Mouse (Mus musculus) stomach, embryonic 14.5 days (tissue): ENCODE data around the gene Ppp1r27. TPM values are rescaled to one million over a fixed set of nuclear protein-coding genes. Genes with fewer than 3 reads are reported as not detected.
"Not testable (repeated sequence)": the region's sequence is repeated elsewhere in the genome, so short reads cannot be mapped to it uniquely, and the experiment has no call there.

Experiments used
- ATAC-seq: fragments of 200-750 bp; cut with Nextera tagmentation; 2 replicates; pipeline ENCODE4 v1.8.0; 2017; ENCODE audit warnings: low read depth, moderate TSS enrichment; ENCODE audit not compliant: insufficient number of reproducible peaks, insufficient read depth, low FRiP score
- H3K27ac ChIP-seq: fragments of 300-500 bp; sonication (generic); 2 replicates; pipeline ENCODE4 v1.5.1; 2014; ENCODE audit warnings: mild to moderate bottlenecking, low read length, moderate library complexity, mixed read lengths
- H3K27me3 ChIP-seq: fragments of 300-500 bp; sonication (generic); 2 replicates; pipeline ENCODE4 v1.6.1; 2014; ENCODE audit warnings: low read length, control low read depth, mixed read lengths; ENCODE audit not compliant: control insufficient read depth, insufficient read depth
- H3K36me3 ChIP-seq: fragments of 300-500 bp; sonication (generic); 2 replicates; pipeline ENCODE4 v1.6.1; 2014; ENCODE audit warnings: mild to moderate bottlenecking, control low read depth, low read length, moderate library complexity, mixed read lengths; ENCODE audit not compliant: control insufficient read depth, insufficient read depth
- H3K4me1 ChIP-seq: fragments of 300-500 bp; sonication (generic); 2 replicates; pipeline ENCODE4 v1.6.1; 2014; ENCODE audit warnings: low read length, control low read depth, mixed read lengths; ENCODE audit not compliant: control insufficient read depth, insufficient read depth
- H3K4me2 ChIP-seq: fragments of 300-500 bp; sonication (generic); replicated peaks from 2 replicates; pipeline ENCODE4 v1.6.1; 2014; ENCODE audit warnings: low read depth, low read length, control low read depth
- H3K4me3 ChIP-seq: fragments of 300-500 bp; sonication (generic); 2 replicates; pipeline ENCODE4 v1.5.1; 2014; ENCODE audit warnings: low read depth, low read length, control low read depth
- H3K9ac ChIP-seq: fragments of 300-500 bp; sonication (generic); replicated peaks from 2 replicates; pipeline ENCODE4 v1.6.1; 2014; ENCODE audit warnings: low read depth, mild to moderate bottlenecking, control low read depth, low read length, moderate library complexity, mixed read lengths
- H3K9me3 ChIP-seq: fragments of 300-500 bp; sonication (generic); 2 replicates; pipeline ENCODE4 v1.6.1; 2016; ENCODE audit warnings: low read depth, low read length, control low read depth; ENCODE audit not compliant: control insufficient read depth
- WGBS: fragments of 180-500 bp; shearing (Covaris S2); extraction: QIAGEN DNeasy Blood & Tissue Kit; methylation state at CpG from one replicate; pipeline ENCODE4 v1.1.7; 2014; 5-methylcytosine and 5-hydroxymethylcytosine counted together
- polyA plus RNA-seq: library from polyadenylated mRNA; unstranded; fragments of >200 nt; fragmentation: Nextera tagmentation; extraction: Ambion mirVana; gene quantifications from 2 replicates; pipeline ENCODE4 v1.2.1, GENCODE M21; 2014

The Ppp1r27 gene
- polyA plus RNA-seq, 1 experiment from 2014 or later: not detected

DNA sequence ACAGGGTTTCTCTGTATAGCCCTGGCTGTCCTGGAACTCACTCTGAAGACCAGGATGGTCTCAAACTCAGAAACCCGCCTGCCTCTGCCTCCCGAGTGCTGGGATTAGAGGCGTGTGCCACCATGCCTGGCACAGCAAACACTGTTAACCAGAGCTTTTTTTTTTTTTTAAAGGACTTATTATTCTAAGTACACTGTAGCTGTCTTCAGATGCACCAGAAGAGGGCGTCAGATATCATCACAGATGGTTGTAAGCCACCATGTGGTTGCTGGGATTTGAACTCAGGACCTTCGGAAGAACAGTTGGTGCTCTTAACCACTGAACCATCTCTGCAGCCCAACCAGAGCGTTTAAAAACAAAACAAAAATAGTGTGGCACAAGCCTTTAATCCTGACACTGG is 7.9 kb upstream of the Ppp1r27 start:
- ATAC-seq, H3K9me3 ChIP-seq, H3K4me3 ChIP-seq, H3K27me3 ChIP-seq, H3K4me1 ChIP-seq, H3K27ac ChIP-seq, H3K4me2 ChIP-seq, H3K9ac ChIP-seq: not testable (repeated sequence)
- WGBS: 83% methylated on average over 6 of the region's 6 CpGs
- peaks cover 47% of the 10 kb centered on the region for H3K36me3 ChIP-seq

DNA sequence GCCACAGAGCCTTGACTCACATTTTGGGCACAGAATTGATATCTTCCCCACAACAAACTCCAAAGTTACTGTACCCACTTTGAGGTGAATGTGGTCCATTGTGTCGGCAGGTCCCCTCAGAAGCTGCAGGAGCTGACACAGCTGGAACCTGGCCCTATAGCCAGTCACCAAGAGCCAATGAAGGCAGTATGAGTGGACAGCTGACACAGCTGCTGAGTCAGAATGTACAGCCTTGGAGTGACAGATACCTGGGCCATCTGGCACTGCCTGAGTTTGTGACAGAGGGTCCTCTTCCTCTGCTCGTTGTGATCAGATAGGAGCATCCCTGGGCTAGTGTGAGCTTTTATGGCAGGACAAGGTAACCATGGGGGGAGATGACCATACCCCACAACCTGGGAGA is 4.3 kb upstream of the Ppp1r27 start:
- no peaks in the 10 kb centered on the region for H3K9me3 ChIP-seq
- H3K9ac ChIP-seq: no peak overlapping the region
- WGBS: 74% methylated on average over 2 of the region's 2 CpGs
- no peak overlapping the region for H3K4me2 ChIP-seq
- H3K36me3 ChIP-seq: peaks cover 12% of the 10 kb centered on the region
- no peaks in the 10 kb centered on the region for H3K27me3 ChIP-seq
- no peak overlapping the region for H3K4me3 ChIP-seq
- H3K27ac ChIP-seq: no peak overlapping the region
- no peak for ATAC-seq
- H3K4me1 ChIP-seq: peaks cover 2% of the 10 kb centered on the region; the same call in 1 of the 2 replicates

DNA sequence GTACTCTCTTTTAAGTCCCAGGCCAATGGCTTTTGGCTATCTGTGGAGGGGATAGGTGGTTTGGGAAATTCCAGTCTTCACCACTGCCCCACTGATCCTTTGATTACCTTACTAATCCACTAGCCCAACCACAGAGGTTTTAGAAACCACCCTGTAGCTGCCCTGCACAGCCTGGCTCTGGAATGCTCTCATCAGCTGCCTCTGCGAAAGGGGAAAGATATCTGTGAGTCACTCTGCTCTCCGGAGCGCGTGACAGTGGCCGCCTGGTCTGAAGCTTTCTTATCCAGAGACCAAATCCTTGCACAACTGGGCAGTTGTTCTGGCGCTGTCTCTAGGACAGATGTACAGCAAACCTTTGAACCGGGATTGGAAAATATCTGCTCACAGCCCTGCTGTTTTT is 3.9 kb upstream of the Ppp1r27 start:
- H3K4me1 ChIP-seq: peaks cover 6% of the 10 kb centered on the region; the same call in 1 of the 2 replicates
- H3K9ac ChIP-seq: no peak overlapping the region
- H3K4me2 ChIP-seq: no peak overlapping the region
- peaks cover 7% of the 10 kb centered on the region; the same call in 1 of the 2 replicates for H3K36me3 ChIP-seq
- no peak overlapping the region for H3K27ac ChIP-seq
- H3K27me3 ChIP-seq: no peaks in the 10 kb centered on the region
- H3K4me3 ChIP-seq: no peak overlapping the region
- no peak for ATAC-seq
- H3K9me3 ChIP-seq: no peaks in the 10 kb centered on the region
- 72% methylated on average over 7 of the region's 7 CpGs for WGBS

DNA sequence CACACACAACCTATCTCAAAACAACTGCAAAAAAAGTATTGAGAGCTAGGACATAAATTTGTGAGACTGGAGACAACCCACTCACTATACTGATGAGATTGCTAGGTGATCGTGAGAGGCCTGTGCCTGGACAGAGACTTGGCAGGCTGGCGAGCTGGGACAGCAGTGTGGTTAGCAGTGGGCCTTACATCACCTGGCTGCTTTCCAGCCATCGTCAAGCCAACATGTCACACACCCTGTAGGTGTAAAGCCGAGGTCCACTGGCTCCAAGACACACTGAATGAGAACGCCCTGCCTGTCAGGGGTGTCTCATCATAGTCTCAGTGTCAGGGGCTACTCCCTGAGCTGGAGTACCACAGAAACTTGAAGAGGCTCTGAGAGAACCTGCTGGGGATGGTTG is 1.8 kb upstream of the Ppp1r27 start:
- no peak overlapping the region for H3K4me2 ChIP-seq
- H3K4me1 ChIP-seq: peaks cover 17% of the 10 kb centered on the region
- no peak overlapping the region for H3K9ac ChIP-seq
- H3K4me3 ChIP-seq: no peak overlapping the region
- ATAC-seq: no peak
- H3K27me3 ChIP-seq: no peaks in the 10 kb centered on the region
- H3K27ac ChIP-seq: no peak overlapping the region
- WGBS: 80% methylated on average over 5 of the region's 5 CpGs
- no peaks in the 10 kb centered on the region for H3K36me3 ChIP-seq
- no peaks in the 10 kb centered on the region for H3K9me3 ChIP-seq

DNA sequence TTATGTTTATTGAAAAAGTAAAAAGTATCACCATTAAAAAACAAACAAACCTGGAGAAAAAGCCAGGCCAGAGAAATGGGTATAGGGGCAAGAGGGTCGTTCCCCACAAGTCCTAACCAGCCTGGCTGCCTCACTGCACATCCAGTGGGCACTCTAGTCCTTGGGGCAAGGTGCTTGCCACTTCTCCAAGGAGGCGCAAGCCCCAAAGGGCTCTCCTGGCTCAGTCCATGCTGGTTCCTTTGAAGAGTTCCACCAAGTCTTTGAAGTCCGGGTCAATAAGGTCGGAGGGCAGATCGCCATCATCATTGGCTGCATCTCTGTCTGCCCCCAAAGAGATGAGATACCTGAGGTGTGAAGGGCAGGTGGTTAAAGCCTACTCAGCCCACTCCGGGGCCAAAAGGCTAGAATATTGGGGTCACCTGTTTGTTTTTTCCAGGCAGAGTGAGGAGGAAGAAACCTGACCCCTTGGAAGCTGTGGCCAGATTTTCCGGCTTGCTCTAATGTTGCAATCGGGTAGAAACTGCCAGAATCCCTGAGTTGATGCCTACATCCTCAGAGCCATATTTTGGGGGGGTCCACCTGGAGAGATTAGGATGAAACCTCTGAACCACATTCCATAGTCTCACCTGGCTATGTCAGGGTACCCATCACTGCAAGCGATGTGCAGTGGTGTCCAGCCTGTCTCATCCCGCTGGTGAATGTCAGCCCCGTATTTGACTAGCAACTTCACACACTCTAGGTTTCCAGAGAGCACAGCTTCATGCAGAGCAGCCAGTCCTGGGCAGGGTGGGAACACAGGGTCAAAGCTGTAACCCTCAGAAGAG is 734 bp downstream of the Ppp1r27 start:
- Histone ChIP-seq H3K4me3 (peak overlapping the region; percentile 96), H3K4me2 (peak overlapping the region; percentile 95), H3K9ac (peak overlapping the region; percentile 99), H3K9me3 (no peaks in the 10 kb centered on the region), H3K4me1 (peaks cover 22% of the 10 kb centered on the region), H3K27ac (peak overlapping the region; percentile 97; the same call in 1 of the 2 replicates), H3K36me3 (no peaks in the 10 kb centered on the region; the same call in 1 of the 2 replicates), H3K27me3 (no peaks in the 10 kb centered on the region)
- ATAC-seq: 0 out of 2 replicates have a peak, but pooled peaks have one; percentile 24
- WGBS: 65% methylated on average over 11 of the region's 11 CpGs

DNA sequence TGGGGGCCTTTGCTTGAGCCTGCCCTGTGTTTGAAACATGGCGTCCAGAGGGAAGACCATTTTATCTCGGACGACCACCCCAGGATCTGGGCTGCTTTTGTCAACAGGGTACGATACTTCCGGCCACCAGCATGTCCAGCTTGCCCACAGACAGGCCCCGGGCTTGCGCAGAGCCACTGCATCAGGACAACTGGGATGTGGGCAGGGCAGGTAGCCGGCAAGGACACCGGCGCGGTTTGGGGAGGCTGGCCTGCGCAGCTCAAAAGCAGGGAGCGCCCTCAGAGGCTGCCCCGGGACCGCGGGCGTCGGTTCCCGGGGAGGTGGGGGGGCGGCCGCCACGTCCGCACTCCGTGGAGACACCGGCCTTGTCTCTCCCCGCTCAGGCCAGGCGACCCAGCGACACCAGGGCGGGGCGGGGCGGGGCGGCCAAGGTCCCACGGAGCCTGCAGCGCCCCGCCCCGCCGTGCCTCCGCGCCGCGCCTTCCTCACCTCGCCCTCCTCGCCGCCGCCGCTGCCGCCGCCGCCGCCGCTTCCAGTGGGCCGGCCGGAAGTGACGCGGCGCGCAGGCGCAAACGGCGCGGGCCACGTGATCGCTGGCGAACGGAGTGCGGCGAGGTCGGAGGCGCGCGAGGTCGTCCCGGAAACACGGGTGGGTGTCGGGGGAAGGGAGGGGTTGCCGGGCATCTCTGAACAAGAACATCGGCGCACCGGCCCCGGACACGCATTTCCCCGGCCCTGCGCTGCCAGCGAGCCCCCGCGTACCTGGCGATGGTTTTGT is 1.6 kb downstream of the Ppp1r27 start, which contains the start of gene Mcrip1:
TSS of gene Mcrip1 (minus strand) at position 560 of the 778 bp plus-strand sequence.
- H3K4me3 ChIP-seq: peak within 1 kb of the TSS; percentile 96
- peak within 1 kb of the TSS; percentile 99 for H3K9ac ChIP-seq
- peak; percentile 84 for ATAC-seq
- H3K27me3 ChIP-seq: no peaks in the 10 kb centered on the region
- peaks cover 22% of the 10 kb centered on the region for H3K4me1 ChIP-seq
- peak within 1 kb of the TSS; percentile 97 for H3K27ac ChIP-seq
- H3K36me3 ChIP-seq: peaks cover 8% of the 10 kb centered on the region; the same call in 1 of the 2 replicates
- H3K9me3 ChIP-seq: no peaks in the 10 kb centered on the region
- H3K4me2 ChIP-seq: peak within 1 kb of the TSS; percentile 95
- WGBS: under 1% methylated on average over 73 of the region's 87 CpGs

DNA sequence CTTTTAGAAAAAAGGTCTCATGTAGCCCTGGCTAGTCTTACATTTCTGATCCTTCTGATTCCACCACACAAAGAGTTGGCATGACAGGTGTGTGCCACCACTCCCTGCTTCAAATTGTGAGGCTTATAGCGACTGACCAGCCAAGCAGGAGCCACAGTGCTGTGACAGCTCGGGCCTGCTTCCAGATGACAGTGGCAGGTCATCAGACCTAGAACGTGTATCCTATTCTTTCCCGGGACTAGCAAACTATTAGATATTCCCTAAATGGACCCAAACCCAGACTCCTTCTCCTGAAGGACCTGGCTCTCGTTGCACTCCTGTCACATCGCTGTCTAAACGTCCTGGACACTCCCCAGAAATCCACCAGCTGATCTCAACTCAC is 2.2 kb downstream of the Ppp1r27 start:
- WGBS: 15% methylated on average over 7 of the region's 7 CpGs

DNA sequence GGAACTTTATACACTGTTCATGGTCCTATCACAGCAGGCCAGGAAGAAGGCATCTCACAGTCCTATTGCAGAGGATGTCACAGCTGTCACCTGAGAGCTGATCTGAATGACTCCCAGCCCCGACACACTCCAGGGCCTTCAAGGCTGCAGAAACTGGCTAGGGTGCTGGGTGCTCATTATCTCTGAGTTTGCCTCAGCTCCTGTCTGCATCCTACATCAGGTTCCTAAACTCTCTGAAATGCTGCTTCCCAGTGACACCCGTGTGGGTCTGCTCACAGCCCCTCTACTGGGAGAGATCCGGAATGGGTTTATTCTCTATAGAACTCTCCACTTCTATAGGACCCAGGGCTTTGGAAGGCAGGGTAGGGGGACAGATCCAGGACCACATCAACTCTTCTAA is 2.7 kb downstream of the Ppp1r27 start:
- Histone ChIP-seq H3K4me2 (peak overlapping the region; percentile 95), H3K9ac (peak overlapping the region; percentile 99), H3K4me3 (peak overlapping the region; percentile 96), H3K27ac (no peak overlapping the region), H3K36me3 (peaks cover 11% of the 10 kb centered on the region), H3K9me3 (no peaks in the 10 kb centered on the region), H3K27me3 (no peaks in the 10 kb centered on the region), H3K4me1 (peaks cover 22% of the 10 kb centered on the region)
- no peak for ATAC-seq
- 81% methylated on average over 3 of the region's 3 CpGs for WGBS

More for the DNA sequence above, 2.2 kb downstream of the Ppp1r27 start:
- Histone ChIP-seq H3K4me3 (peak overlapping the region; percentile 96), H3K36me3 (peaks cover 8% of the 10 kb centered on the region), H3K9ac (peak overlapping the region; percentile 99), H3K4me1 (peaks cover 22% of the 10 kb centered on the region), H3K4me2 (peak overlapping the region; percentile 95), H3K9me3 (no peaks in the 10 kb centered on the region), H3K27me3 (no peaks in the 10 kb centered on the region), H3K27ac (peak overlapping the region; percentile 97)
- peak; percentile 4; the same call in 1 of the 2 replicates for ATAC-seq
